In the genomic region with DNA sequence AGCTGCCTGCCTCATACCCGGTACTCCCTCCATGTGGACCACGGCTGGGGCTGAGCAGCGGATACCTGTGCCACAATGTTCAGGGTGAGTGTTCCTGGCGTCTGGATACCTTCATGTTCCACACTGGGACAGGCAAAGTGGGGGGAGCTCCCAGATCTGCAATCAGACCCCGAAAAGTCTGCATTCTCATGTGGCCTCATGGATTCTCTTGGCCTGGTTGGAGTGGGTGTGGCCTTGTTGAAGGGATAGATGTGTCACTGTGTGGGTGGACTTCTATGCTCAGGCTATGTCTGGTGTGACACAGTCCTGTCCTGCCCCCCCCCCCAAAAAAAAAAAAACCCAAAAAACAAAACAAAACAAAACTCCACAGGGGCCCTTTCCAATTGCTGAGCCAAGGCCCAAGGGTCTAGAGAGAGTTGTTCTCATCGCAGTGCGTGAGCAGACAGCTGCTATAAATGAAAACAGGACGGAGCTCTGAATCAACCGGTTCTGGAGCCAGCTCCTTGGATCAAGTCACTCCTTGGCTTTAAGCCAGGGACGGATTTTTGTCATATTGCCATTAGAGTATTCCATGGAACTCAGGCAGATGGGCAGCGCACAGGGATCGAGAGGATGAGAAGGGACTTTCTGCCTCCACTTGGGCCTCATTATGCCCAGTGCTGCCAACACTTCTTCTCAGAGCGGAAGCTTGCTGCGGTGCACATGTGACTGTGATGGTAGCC, we compare ENCODE assay signal across 8 mouse cellular contexts. TPM values are rescaled to one million over a fixed set of nuclear protein-coding genes. Genes with fewer than 3 reads are reported as not detected.
DNase-seq lines count a peak whose midpoint lies in the region; ATAC-seq and TF ChIP-seq lines count a peak whose summit lies in the region.

No protein-coding gene starts in this region.

- H3K27ac ChIP-seq in forebrain, embryonic 15.5 days (replicated peaks) = 0 out of 2 replicates have a peak overlapping the region, but pooled peaks have one; percentile 27
- no peak overlapping the region for H3K27ac ChIP-seq in forebrain, embryonic 11.5 days (ENCODE audit: low read depth, low read length)
- H3K27ac ChIP-seq in intestine, postnatal 0 days (ENCODE audit: low read depth, low read length) = peak overlapping the region; percentile 46

- no peak for TF ChIP-seq CTCF in intestine, postnatal 0 days (IDR thresholded peaks at IDR 0.05; ENCODE audit: low read depth)

- DNase-seq in forebrain, embryonic 11.5 days (ENCODE audit: low spot score) = no peak
- DNase-seq in adrenal gland, postnatal 14 days = peak; percentile 91
- DNase-seq in frontal cortex, adult 2 months (ENCODE audit: extremely low spot score in 1 of 2, low spot score in 1 of 2) = peak; percentile 48 to 89
- peak; percentile 78 to 84 for DNase-seq in left cerebral cortex, postnatal 25 days (ENCODE audit: low spot score in 2 of 2)
- DNase-seq in right cerebral cortex, postnatal 4 days = peak; percentile 34

- no peak overlapping the region for H3K4me2 ChIP-seq in forebrain, embryonic 15.5 days (replicated peaks)
- no peak overlapping the region for H3K4me2 ChIP-seq in forebrain, embryonic 11.5 days (ENCODE audit: low read depth, low read length, severe bottlenecking)
- no peak overlapping the region for H3K4me2 ChIP-seq in intestine, postnatal 0 days (replicated peaks; ENCODE audit: low read depth)

- no peak overlapping the region for H3K9ac ChIP-seq in forebrain, embryonic 15.5 days (replicated peaks)
- no peak overlapping the region for H3K9ac ChIP-seq in forebrain, embryonic 11.5 days (ENCODE audit: low read length)
- H3K9ac ChIP-seq in intestine, postnatal 0 days (ENCODE audit: low read depth, low read length) = no peak overlapping the region

- 61% methylated on average over 14 of the region's 14 CpGs for WGBS in forebrain, embryonic 15.5 days
- 84% methylated on average over 14 of the region's 14 CpGs for WGBS in forebrain, embryonic 11.5 days
- WGBS in intestine, postnatal 0 days = 64% methylated on average over 14 of the region's 14 CpGs

- H3K4me1 ChIP-seq in forebrain, embryonic 15.5 days = peaks cover 21% of the 10 kb centered on the region
- no peaks in the 10 kb centered on the region for H3K4me1 ChIP-seq in forebrain, embryonic 11.5 days (replicated peaks; ENCODE audit: control insufficient read depth, insufficient read depth, low read length)
- no peaks in the 10 kb centered on the region for H3K4me1 ChIP-seq in intestine, postnatal 0 days (replicated peaks; ENCODE audit: control insufficient read depth, insufficient read depth, low read length)

- no peaks in the 10 kb centered on the region for H3K27me3 ChIP-seq in forebrain, embryonic 15.5 days
- no peaks in the 10 kb centered on the region for H3K27me3 ChIP-seq in forebrain, embryonic 11.5 days (ENCODE audit: control insufficient read depth, insufficient read depth, low read length)
- H3K27me3 ChIP-seq in intestine, postnatal 0 days (replicated peaks; ENCODE audit: control insufficient read depth, insufficient read depth, low read length) = no peaks in the 10 kb centered on the region

- no peak overlapping the region for H3K4me3 ChIP-seq in forebrain, embryonic 15.5 days
- no peak overlapping the region for H3K4me3 ChIP-seq in forebrain, embryonic 11.5 days (ENCODE audit: low read depth, low read length)
- H3K4me3 ChIP-seq in intestine, postnatal 0 days (ENCODE audit: low read depth, low read length) = no peak overlapping the region

- H3K9me3 ChIP-seq in forebrain, embryonic 15.5 days = no peaks in the 10 kb centered on the region
- H3K9me3 ChIP-seq in forebrain, embryonic 11.5 days (ENCODE audit: control insufficient read depth, low read length) = no peaks in the 10 kb centered on the region
- H3K9me3 ChIP-seq in intestine, postnatal 0 days (ENCODE audit: control insufficient read depth) = no peaks in the 10 kb centered on the region

- no peaks in the 10 kb centered on the region for H3K36me3 ChIP-seq in forebrain, embryonic 15.5 days
- no peaks in the 10 kb centered on the region for H3K36me3 ChIP-seq in forebrain, embryonic 11.5 days (ENCODE audit: control insufficient read depth, insufficient read depth, low read length)
- H3K36me3 ChIP-seq in intestine, postnatal 0 days (ENCODE audit: control insufficient read depth, insufficient read depth) = no peaks in the 10 kb centered on the region

- peak; percentile 44; the same call in 1 of the 2 replicates for ATAC-seq in forebrain, embryonic 15.5 days (replicated peaks)
- no peak for ATAC-seq in forebrain, embryonic 11.5 days (replicated peaks; ENCODE audit: low FRiP score)
- ATAC-seq in intestine, postnatal 0 days = no peak
- no peak for ATAC-seq in inflammation-experienced regulatory T-cells, adult 6 months

- intact Hi-C loops in left cerebral cortex, postnatal 25 days (cut with DNase I) = no loop called here

RNA-seq across cellular contexts. Expression of a gene that starts 16.2 kb away (rescaled TPM):
- 0.69 and 1.0 TPM in 2 replicates for polyA plus RNA-seq in forebrain, embryonic 15.5 days (2015; fragmentation: Nextera tagmentation; extraction: Ambion mirVana)
- polyA plus RNA-seq in forebrain, embryonic 11.5 days (2014; fragmentation: Nextera tagmentation; extraction: Ambion mirVana) = 2.9 and 4.3 TPM in 2 replicates
- 8.8 and 10.1 TPM in 2 replicates for total RNA-seq in adrenal gland, postnatal 14 days (2021)
- polyA plus RNA-seq in frontal cortex, adult 2 months (2012; rRNA removed) = 0.80 and 0.98 TPM in 2 replicates
- polyA plus RNA-seq in intestine, postnatal 0 days (2015; fragmentation: Nextera tagmentation; extraction: Ambion mirVana) = 3.4 and 3.5 TPM in 2 replicates
- total RNA-seq in left cerebral cortex, postnatal 25 days (2021) = not detected
- under 1 TPM in 1 of 3 experiments, not detected in 2; 0.20 TPM for polyA plus RNA-seq in inflammation-experienced regulatory T-cells, adult 6 months (2017; shearing (Covaris generic))

RNA-seq across cellular contexts. Expression of a gene that starts 24.7 kb away (rescaled TPM):
- 2.5 and 3.2 TPM in 2 replicates for polyA plus RNA-seq in forebrain, embryonic 15.5 days (2015; fragmentation: Nextera tagmentation; extraction: Ambion mirVana)
- 0.19 TPM in 1 of 2 replicates, not detected in the other for polyA plus RNA-seq in forebrain, embryonic 11.5 days (2014; fragmentation: Nextera tagmentation; extraction: Ambion mirVana)
- total RNA-seq in adrenal gland, postnatal 14 days (2021) = 6.0 and 7.0 TPM in 2 replicates
- 145 and 196 TPM in 2 replicates for polyA plus RNA-seq in frontal cortex, adult 2 months (2012; rRNA removed)
- polyA plus RNA-seq in intestine, postnatal 0 days (2015; fragmentation: Nextera tagmentation; extraction: Ambion mirVana) = 0.46 and 0.67 TPM in 2 replicates
- total RNA-seq in left cerebral cortex, postnatal 25 days (2021) = 10 to 100 TPM; 47.5 to 62.6 TPM
- polyA plus RNA-seq in inflammation-experienced regulatory T-cells, adult 6 months (2017; shearing (Covaris generic)) = 10 to 100 TPM in 1 of 3 experiments, 1 to 10 TPM in 2; 1.2 to 13.6 (median 6.6) TPM

RNA-seq across cellular contexts. Expression of a gene that starts 39.8 kb away (rescaled TPM):
- 886 and 899 TPM in 2 replicates for polyA plus RNA-seq in forebrain, embryonic 15.5 days (2015; fragmentation: Nextera tagmentation; extraction: Ambion mirVana)
- polyA plus RNA-seq in forebrain, embryonic 11.5 days (2014; fragmentation: Nextera tagmentation; extraction: Ambion mirVana) = 1,219 and 1,311 TPM in 2 replicates
- total RNA-seq in adrenal gland, postnatal 14 days (2021) = 587 and 646 TPM in 2 replicates
- 1,060 and 1,106 TPM in 2 replicates for polyA plus RNA-seq in frontal cortex, adult 2 months (2012; rRNA removed)
- polyA plus RNA-seq in intestine, postnatal 0 days (2015; fragmentation: Nextera tagmentation; extraction: Ambion mirVana) = 948 and 1,014 TPM in 2 replicates
- 100 to 1,000 TPM; 350 to 359 TPM for total RNA-seq in left cerebral cortex, postnatal 25 days (2021)
- polyA plus RNA-seq in inflammation-experienced regulatory T-cells, adult 6 months (2017; shearing (Covaris generic)) = 1,000 to 10,000 TPM; 1,514 to 2,679 (median 2,672) TPM

RNA-seq across cellular contexts. Expression of a gene that starts 44.1 kb away (rescaled TPM):
- polyA plus RNA-seq in forebrain, embryonic 15.5 days (2015; fragmentation: Nextera tagmentation; extraction: Ambion mirVana) = 0.11 TPM in 1 of 2 replicates, not detected in the other
- 0.81 and 1.5 TPM in 2 replicates for polyA plus RNA-seq in forebrain, embryonic 11.5 days (2014; fragmentation: Nextera tagmentation; extraction: Ambion mirVana)
- 33.6 and 54.6 TPM in 2 replicates for total RNA-seq in adrenal gland, postnatal 14 days (2021)
- polyA plus RNA-seq in frontal cortex, adult 2 months (2012; rRNA removed) = 0.21 and 0.36 TPM in 2 replicates
- 30.8 and 32.7 TPM in 2 replicates for polyA plus RNA-seq in intestine, postnatal 0 days (2015; fragmentation: Nextera tagmentation; extraction: Ambion mirVana)
- total RNA-seq in left cerebral cortex, postnatal 25 days (2021) = not detected
- not detected for polyA plus RNA-seq in inflammation-experienced regulatory T-cells, adult 6 months (2017; shearing (Covaris generic))

Comparison
In these comparisons a context has a peak if more than half of its experiments do, and no peak if none do; other contexts are left out.
1. RNA of a gene that starts 24.7 kb away (polyA plus RNA-seq): 145 to 196 TPM in frontal cortex, adult 2 months; 1.2 to 13.6 TPM in inflammation-experienced regulatory T-cells, adult 6 months, 2.5 to 3.2 TPM in forebrain, embryonic 15.5 days, 0.46 to 0.67 TPM in intestine, postnatal 0 days and 0.19 TPM in forebrain, embryonic 11.5 days; every median in the first group is over 10 times any median in the second.